Mouse (Mus musculus): ENCODE results near the gene Slc34a2.

The Slc34a2 gene

GRCm38 (mm10) chr5:53025276-53025973 is 12.5 kb upstream of the Slc34a2 start:
- no peak for DNase-seq (ENCODE audit: low spot score in 2 of 2)

- no peak for DNase-seq (ENCODE audit: low spot score in 2 of 2)
Observed at GRCm38 (mm10) chr5:53031346-53031745, 6.5 kb upstream of the Slc34a2 start.

- DNase-seq (ENCODE audit: low spot score in 2 of 2), result no peak
Observed at GRCm38 (mm10) chr5:53042034-53042748, 4.3 kb downstream of the Slc34a2 start.

GRCm38 (mm10) chr5:53042771-53043371 is 5.0 kb downstream of the Slc34a2 start:
- DNase-seq (ENCODE audit: low spot score in 2 of 2), result no peak

GRCm38 (mm10) chr5:53043716-53044115 is 5.8 kb downstream of the Slc34a2 start:
- no peak for DNase-seq (ENCODE audit: low spot score in 2 of 2)

- no peak for DNase-seq (ENCODE audit: low spot score in 2 of 2)
Observed at GRCm38 (mm10) chr5:53047951-53048350, 10.1 kb downstream of the Slc34a2 start.

- DNase-seq (ENCODE audit: low spot score in 2 of 2), result no peak
Observed at GRCm38 (mm10) chr5:53048599-53048998, 10.7 kb downstream of the Slc34a2 start.

GRCm38 (mm10) chr5:53049046-53049445 is 11.2 kb downstream of the Slc34a2 start:
- no peak for DNase-seq (ENCODE audit: low spot score in 2 of 2)

- DNase-seq (ENCODE audit: low spot score in 2 of 2), result no peak
Observed at GRCm38 (mm10) chr5:53050963-53051362, 13.1 kb downstream of the Slc34a2 start.

GRCm38 (mm10) chr5:53053246-53053645 is 15.4 kb downstream of the Slc34a2 start:
- no peak for DNase-seq (ENCODE audit: low spot score in 2 of 2)

- no peak for DNase-seq (ENCODE audit: low spot score in 2 of 2)
Observed at GRCm38 (mm10) chr5:53061532-53062130, 23.8 kb downstream of the Slc34a2 start.

- DNase-seq (ENCODE audit: low spot score in 2 of 2), result no peak
Observed at GRCm38 (mm10) chr5:53074553-53074952, 36.7 kb downstream of the Slc34a2 start.

- DNase-seq (ENCODE audit: low spot score in 2 of 2), result no peak
Observed at GRCm38 (mm10) chr5:53078453-53078852, 40.6 kb downstream of the Slc34a2 start.

- DNase-seq (ENCODE audit: low spot score in 2 of 2), result no peak
Observed at GRCm38 (mm10) chr5:53087452-53087851, 49.6 kb downstream of the Slc34a2 start.

- no peak for DNase-seq (ENCODE audit: low spot score in 2 of 2)
Observed at GRCm38 (mm10) chr5:53091331-53091730, 53.5 kb downstream of the Slc34a2 start.

GRCm38 (mm10) chr5:53101848-53102473 is 64.1 kb downstream of the Slc34a2 start:
- no peak for DNase-seq (ENCODE audit: low spot score in 2 of 2)

- DNase-seq (ENCODE audit: low spot score in 2 of 2), result no peak
Observed at GRCm38 (mm10) chr5:53104177-53104855, 66.4 kb downstream of the Slc34a2 start.

GRCm38 (mm10) chr5:53105716-53106115 is 67.8 kb downstream of the Slc34a2 start:
- DNase-seq (ENCODE audit: low spot score in 2 of 2), result no peak

GRCm38 (mm10) chr5:53106125-53106524 is 68.2 kb downstream of the Slc34a2 start:
- no peak for DNase-seq (ENCODE audit: low spot score in 2 of 2)

GRCm38 (mm10) chr5:53106731-53107130 is 68.8 kb downstream of the Slc34a2 start:
- DNase-seq (ENCODE audit: low spot score in 2 of 2), result no peak

- no peak for DNase-seq (ENCODE audit: low spot score in 2 of 2)
Observed at GRCm38 (mm10) chr5:53108026-53108425, 70.1 kb downstream of the Slc34a2 start.
